In the genomic region with DNA sequence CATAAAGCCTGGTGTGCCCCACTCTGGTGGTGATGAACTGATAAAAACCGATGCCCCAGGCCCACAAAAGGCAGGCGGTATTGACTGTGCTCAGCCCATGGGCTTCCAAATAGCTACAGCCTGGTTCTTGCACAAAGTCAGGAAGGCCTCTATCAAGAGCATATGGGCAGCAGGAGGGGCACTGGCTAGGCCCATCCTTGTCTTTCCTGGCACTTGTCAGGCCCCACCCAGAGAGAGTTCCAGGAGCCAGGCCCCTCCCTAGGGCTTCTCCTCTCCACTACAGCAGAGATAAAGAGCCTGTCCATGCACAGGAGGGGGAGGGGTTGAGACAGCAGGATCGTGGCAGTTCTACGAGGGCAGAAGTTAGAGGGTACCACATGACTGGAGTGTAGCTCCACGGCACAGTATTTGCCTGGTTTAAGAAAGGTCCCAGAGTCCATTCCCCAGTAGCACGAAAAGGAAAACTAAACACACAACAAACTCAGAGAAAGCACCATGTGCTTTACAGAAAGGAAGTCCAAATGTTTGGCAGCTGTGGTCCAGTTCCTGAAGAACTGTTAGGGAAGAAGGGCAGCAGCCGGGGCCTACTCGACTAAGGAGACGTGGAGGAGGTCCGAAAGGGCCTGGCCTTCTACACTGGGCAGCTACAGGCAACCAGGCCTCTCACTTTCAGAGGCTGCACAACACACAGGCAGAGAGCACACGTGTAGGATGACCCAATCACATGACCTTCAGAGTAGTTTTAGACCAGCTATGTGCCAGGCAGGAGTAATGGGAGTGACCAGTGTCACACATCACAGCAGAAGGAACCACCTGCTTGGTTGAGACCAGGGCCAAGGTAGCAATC, we compare ENCODE assay signal across 8 mouse cellular contexts. TPM values are rescaled to one million over a fixed set of nuclear protein-coding genes. Genes with fewer than 3 reads are reported as not detected.
DNase-seq lines count a peak whose midpoint lies in the region; ATAC-seq lines count a peak whose summit lies in the region.

No protein-coding gene starts in this region.

- no peaks in the 10 kb centered on the region for H3K27me3 ChIP-seq in intestine, embryonic 14.5 days (replicated peaks; ENCODE audit: control insufficient read depth, insufficient read depth, low read length)

- no peak overlapping the region for H3K4me2 ChIP-seq in intestine, embryonic 14.5 days (ENCODE audit: low read length)

- peak; percentile 23 for ATAC-seq in common myeloid progenitor, adult 5-6 weeks (replicated peaks; ENCODE audit: low read depth, poor library complexity, severe bottlenecking)
- ATAC-seq in intestine, embryonic 14.5 days (replicated peaks; ENCODE audit: low FRiP score, low TSS enrichment, low read depth) = peak; percentile 43; the same call in 1 of the 2 replicates

- H3K9ac ChIP-seq in intestine, embryonic 14.5 days (ENCODE audit: low read length) = no peak overlapping the region

- H3K27ac ChIP-seq in intestine, embryonic 14.5 days (ENCODE audit: low read depth) = peak overlapping the region; percentile 43; the same call in 1 of the 2 replicates

- peaks cover 27% of the 10 kb centered on the region for H3K4me1 ChIP-seq in intestine, embryonic 14.5 days (replicated peaks; ENCODE audit: control insufficient read depth, insufficient read depth, low read length)

- H3K4me3 ChIP-seq in intestine, embryonic 14.5 days (ENCODE audit: low read depth, low read length) = no peak overlapping the region

- H3K36me3 ChIP-seq in intestine, embryonic 14.5 days (ENCODE audit: control insufficient read depth, insufficient read depth, low read length) = no peaks in the 10 kb centered on the region

- 53% methylated on average over 11 of the region's 11 CpGs for WGBS in intestine, embryonic 14.5 days

- H3K9me3 ChIP-seq in intestine, embryonic 14.5 days (ENCODE audit: control insufficient read depth, low read length) = no peaks in the 10 kb centered on the region

- DNase-seq in embryo, embryonic 11 days = peak; percentile 24
- no peak for DNase-seq in embryo, embryonic 10 days (ENCODE audit: low spot score)
- DNase-seq in intestine, embryonic 14.5 days (ENCODE audit: low spot score) = peak; percentile 54
- DNase-seq in lung, postnatal 14 days = peak; percentile 46
- DNase-seq in right cerebral cortex, adult 18-20 months = no peak
- DNase-seq in left cerebral cortex, adult 9 months (ENCODE audit: low spot score in 2 of 2) = no peak
- no peak for DNase-seq in testis, postnatal 14 days (ENCODE audit: low spot score)

RNA-seq across cellular contexts. Expression of gene Smim5, which starts 3.8 kb away (rescaled TPM):
- 31.2 and 35.4 TPM in 2 replicates for total RNA-seq in common myeloid progenitor, adult 5-6 weeks (2017)
- polyA plus RNA-seq in intestine, embryonic 14.5 days (2014; fragmentation: Nextera tagmentation; extraction: Ambion mirVana) = 1.1 and 2.5 TPM in 2 replicates

RNA-seq across cellular contexts. Expression of gene Smim6, which starts 8.2 kb away (rescaled TPM):
- 0.34 and 2.0 TPM in 2 replicates for total RNA-seq in common myeloid progenitor, adult 5-6 weeks (2017)
- 16.9 and 24.5 TPM in 2 replicates for polyA plus RNA-seq in intestine, embryonic 14.5 days (2014; fragmentation: Nextera tagmentation; extraction: Ambion mirVana)

RNA-seq across cellular contexts. Expression of gene Sap30bp, which starts 29.5 kb away (rescaled TPM):
- 164 and 170 TPM in 2 replicates for total RNA-seq in common myeloid progenitor, adult 5-6 weeks (2017)
- polyA plus RNA-seq in intestine, embryonic 14.5 days (2014; fragmentation: Nextera tagmentation; extraction: Ambion mirVana) = 37.3 and 38.6 TPM in 2 replicates

RNA-seq across cellular contexts. Expression of gene Recql5, which starts 29.7 kb away (rescaled TPM):
- total RNA-seq in common myeloid progenitor, adult 5-6 weeks (2017) = 23.6 and 25.3 TPM in 2 replicates
- polyA plus RNA-seq in intestine, embryonic 14.5 days (2014; fragmentation: Nextera tagmentation; extraction: Ambion mirVana) = 18.5 and 20.7 TPM in 2 replicates

RNA-seq across cellular contexts. Expression of gene Myo15b, which starts 45.4 kb away (rescaled TPM):
- 3.3 and 3.7 TPM in 2 replicates for total RNA-seq in common myeloid progenitor, adult 5-6 weeks (2017)
- polyA plus RNA-seq in intestine, embryonic 14.5 days (2014; fragmentation: Nextera tagmentation; extraction: Ambion mirVana) = 32.9 and 44.8 TPM in 2 replicates

Comparison
In these comparisons a context has a peak if more than half of its experiments do, and no peak if none do; other contexts are left out.
1. DNase-seq: peak in embryo, embryonic 11 days (single experiment), intestine, embryonic 14.5 days (single experiment) and lung, postnatal 14 days (single experiment); none in embryo, embryonic 10 days (single experiment), right cerebral cortex, adult 18-20 months (single experiment), left cerebral cortex, adult 9 months (0 of 2) and testis, postnatal 14 days (single experiment).